Mouse (Mus musculus): ENCODE measurements at regions not wholly inside any gene's neighbourhood (a gene's known extent, or its start where the extent isn't known, plus 50 kb on each side); places are given as distances from the start of the nearest gene placed in this dataset.

GRCm38 (mm10) chr4:62822568-62822967 lies 142.8 kb upstream of the Zfp618 start:
- peak; percentile 58 for TF ChIP-seq CTCF (IDR thresholded peaks at IDR 0.05; ENCODE audit: low read depth)
- TF ChIP-seq EP300 (IDR thresholded peaks at IDR 0.05; ENCODE audit: low read depth): no peak
